Mouse (Mus musculus) CH12.LX (cell line): ENCODE measurements around the gene Tspyl4. TPM values are rescaled to one million over a fixed set of nuclear protein-coding genes. Genes with fewer than 3 reads are reported as not detected.
A peak's percentile ranks its signal among the peaks of the same experiment; 100 is the strongest.

ENCODE experiments used
- DNase-seq: peaks from one replicate; pipeline ENCODE4 v3.0.0-alpha.2; 2013; ENCODE audit errors: extremely low read depth
- H3K27ac ChIP-seq: 2 replicates; pipeline ENCODE4 v1.5.1; 2012; ENCODE audit warnings: low read depth, mild to moderate bottlenecking, control low read depth, moderate library complexity; ENCODE audit not compliant: insufficient read depth
- H3K27me3 ChIP-seq: replicated peaks from 2 replicates; pipeline ENCODE3; 2012; ENCODE audit warnings: inconsistent platforms
- H3K36me3 ChIP-seq, 2 experiments: replicated peaks in 1 of 2; 2 replicates each; pipeline versions ENCODE3 to v1.6.1; 2012; ENCODE audit warnings: inconsistent platforms in 1 of 2, low read length in 1 of 2, mild to moderate bottlenecking in 1 of 2, mixed read lengths in 1 of 2, moderate library complexity in 1 of 2; ENCODE audit not compliant: control insufficient read depth in 1 of 2, insufficient read depth in 1 of 2
- H3K4me1 ChIP-seq, 2 experiments: 2 replicates each; pipeline ENCODE4 v1.6.1; 2012; ENCODE audit warnings: inconsistent platforms in 1 of 2, moderate library complexity in 1 of 2; ENCODE audit not compliant: insufficient read depth in 2 of 2, control insufficient read depth in 1 of 2
- H3K4me2 ChIP-seq: 2 replicates; pipeline ENCODE4 v1.6.1; 2012; ENCODE audit warnings: low read depth, mild to moderate bottlenecking, control low read depth; ENCODE audit not compliant: poor library complexity, insufficient read depth, severe bottlenecking
- H3K4me3 ChIP-seq, 3 experiments: fragments of 150-350 bp in 1 of 3; sonication (generic) in 1 of 3; replicated peaks in 1 of 3; 2 replicates each; pipeline versions ENCODE3 to v1.5.1; 2011 to 2012; ENCODE audit warnings: low read depth in 2 of 3, low read length in 2 of 3, mild to moderate bottlenecking in 2 of 3, moderate library complexity in 2 of 3, control low read depth in 1 of 3, improper control_type of control experiment in 1 of 3, inconsistent platforms in 1 of 3, mixed read lengths in 1 of 3; ENCODE audit not compliant: poor library complexity in 1 of 3
- H3K79me2 ChIP-seq: replicated peaks from 2 replicates; pipeline ENCODE4 v1.6.1; 2012; ENCODE audit warnings: mild to moderate bottlenecking, moderate library complexity; ENCODE audit not compliant: control insufficient read depth, poor library complexity, insufficient read depth, severe bottlenecking; ENCODE audit errors: extremely low read depth
- H3K9ac ChIP-seq: 2 replicates; pipeline ENCODE4 v1.6.1; 2012; ENCODE audit warnings: low read depth, mild to moderate bottlenecking, control low read depth, moderate library complexity; ENCODE audit not compliant: insufficient read depth
- H3K9me3 ChIP-seq: replicated peaks from 2 replicates; pipeline ENCODE3; 2012; ENCODE audit warnings: low read length, inconsistent platforms, mixed read lengths
- BHLHE40 ChIP-seq: IDR thresholded peaks from 2 replicates; pipeline ENCODE4 v1.6.1; 2011; ENCODE audit warnings: mild to moderate bottlenecking, low read depth, low read length, improper control_type of control experiment
- CHD2 ChIP-seq: IDR thresholded peaks from 2 replicates; pipeline ENCODE4 v1.6.1; 2011; ENCODE audit warnings: low read length, improper control_type of control experiment
- CTCF ChIP-seq, 2 experiments: IDR thresholded peaks in 1 of 2; conservative IDR thresholded peaks in 1 of 2; 2 replicates each; pipeline ENCODE4 v1.5.1; 2011 to 2012; ENCODE audit warnings: low read depth in 2 of 2, low read length in 2 of 2, improper control_type of control experiment in 1 of 2, inconsistent platforms in 1 of 2, mild to moderate bottlenecking in 1 of 2, moderate library complexity in 1 of 2
- EP300 ChIP-seq: IDR thresholded peaks from 2 replicates; pipeline ENCODE4 v1.6.1; 2011; ENCODE audit warnings: low read length, improper control_type of control experiment
- JUND ChIP-seq: conservative IDR thresholded peaks from 2 replicates; pipeline ENCODE4 v1.6.1; 2011; ENCODE audit warnings: low read depth, low read length, improper control_type of control experiment
- KAT2A ChIP-seq: IDR thresholded peaks from 2 replicates; pipeline ENCODE4 v1.6.1; 2012; ENCODE audit warnings: low read length, improper control_type of control experiment, inconsistent platforms; ENCODE audit not compliant: insufficient replicate concordance
- MAFK ChIP-seq: IDR thresholded peaks from 2 replicates; pipeline ENCODE4 v1.6.1; 2011; ENCODE audit warnings: low read length, improper control_type of control experiment; ENCODE audit not compliant: insufficient replicate concordance
- MAZ ChIP-seq: IDR thresholded peaks from 2 replicates; pipeline ENCODE4 v1.6.1; 2012; ENCODE audit warnings: low read depth, mild to moderate bottlenecking, inconsistent platforms, low read length, improper control_type of control experiment, moderate library complexity
- MXI1 ChIP-seq: IDR thresholded peaks from 2 replicates; pipeline ENCODE4 v1.6.1; 2011; ENCODE audit warnings: mild to moderate bottlenecking, low read depth, low read length, improper control_type of control experiment
- NRF1 ChIP-seq: IDR thresholded peaks from 2 replicates; pipeline ENCODE4 v1.6.1; 2014; ENCODE audit warnings: low read depth, mild to moderate bottlenecking, inconsistent platforms, low read length, improper control_type of control experiment, moderate library complexity
- PAX5 ChIP-seq: IDR thresholded peaks from 2 replicates; pipeline ENCODE4 v1.6.1; 2012; ENCODE audit warnings: low read length, inconsistent platforms, mixed read lengths
- POLR2AphosphoS2 ChIP-seq: IDR thresholded peaks from 2 replicates; pipeline ENCODE4 v1.6.1; 2011; ENCODE audit warnings: low read depth, low read length, improper control_type of control experiment
- RCOR1 ChIP-seq: conservative IDR thresholded peaks from 2 replicates; pipeline ENCODE4 v1.6.1; 2012; ENCODE audit warnings: low read depth, mild to moderate bottlenecking, inconsistent platforms, low read length, improper control_type of control experiment
- TBP ChIP-seq: conservative IDR thresholded peaks from 2 replicates; pipeline ENCODE4 v1.6.1; 2011; ENCODE audit warnings: low read depth, low read length, improper control_type of control experiment
- TCF12 ChIP-seq: IDR thresholded peaks from 2 replicates; pipeline ENCODE4 v1.6.1; 2014; ENCODE audit warnings: low read depth, mild to moderate bottlenecking, inconsistent platforms, low read length, improper control_type of control experiment
- USF1 ChIP-seq: IDR thresholded peaks from 2 replicates; pipeline ENCODE4 v1.6.1; 2014; ENCODE audit warnings: low read depth, mild to moderate bottlenecking, inconsistent platforms, low read length, improper control_type of control experiment
- ZMIZ1 ChIP-seq: IDR thresholded peaks from 2 replicates; pipeline ENCODE4 v1.6.1; 2012; ENCODE audit warnings: low read depth, mild to moderate bottlenecking, inconsistent platforms, low read length, improper control_type of control experiment
- dilution Hi-C: fragments of 300-500 bp; cut with MboI; formaldehyde crosslinking; loops from 2 replicates; pipeline ENCODE4 v1.14.3; 2020; ENCODE audit warnings: low sequenced_read_pairs; ENCODE audit not compliant: extremely low pct_unique_long_range_greater_than_20kb, extremely low pct_ligation_motif_present
- in situ Hi-C: fragments of 300-500 bp; cut with MboI; formaldehyde crosslinking; loops from 3 replicates; pipeline ENCODE4 v1.14.3; 2019; ENCODE audit warnings: low sequenced_read_pairs, low pct_ligation_motif_present, low pct_unique_long_range_greater_than_20kb, mixed read lengths
- polyA plus RNA-seq: library from polyadenylated mRNA; unstranded; fragments of >175 nt; gene quantifications from 2 replicates; pipeline ENCODE4 v1.2.1, GENCODE M21; 2012; ENCODE audit warnings: low read depth; ENCODE audit not compliant: insufficient read length
- total RNA-seq, 2 experiments: library from RNA; depleted of rRNA; stranded (reverse); fragments of 300-350 nt in 1 of 2; fragments of >200 nt in 1 of 2; gene quantifications; 2 replicates each; pipeline ENCODE4 v1.2.3; 2012 to 2014

Tspyl4 gene
- total and polyA plus RNA-seq, 3 experiments = 3.7 to 17.9 (median 9.8) TPM

DNA sequence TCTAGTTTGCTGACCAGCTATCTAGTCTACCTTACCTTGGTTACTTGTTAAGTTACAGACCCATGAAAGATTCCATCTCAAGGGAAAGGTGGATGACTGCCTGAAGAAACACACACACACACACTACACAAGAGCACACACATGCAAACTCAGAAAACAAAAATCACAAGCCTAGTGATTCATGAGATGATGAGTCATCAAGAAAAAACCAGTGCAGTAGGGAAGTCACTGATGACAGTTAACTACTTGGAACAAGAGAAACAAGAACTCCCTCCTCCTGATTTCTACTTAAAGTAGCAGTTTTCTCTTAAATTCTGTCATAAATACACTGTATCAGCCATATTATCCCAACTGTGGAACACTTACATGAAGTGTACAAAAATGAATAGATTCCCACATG, 9.8 kb downstream of the Tspyl4 start:
- Histone ChIP-seq H3K79me2 (no peaks in the 10 kb centered on the region), H3K4me2 (no peak overlapping the region), H3K9me3 (no peaks in the 10 kb centered on the region), H3K4me3 (no peak overlapping the region), H3K9ac (no peak overlapping the region), H3K36me3 (peaks cover 6 to 25% of the 10 kb centered on the region in 2 experiments), H3K27ac (no peak overlapping the region)
- in situ Hi-C loops = no loop called here
- DNase-seq = no peak
- 0 out of 2 replicates have a peak, but pooled peaks have one; percentile 33 for TF ChIP-seq MAFK
- TF ChIP-seq ZMIZ1 = no peak
- no peak for TF ChIP-seq NRF1
- no peak for TF ChIP-seq MAZ
- no peak for TF ChIP-seq EP300
- no peak for TF ChIP-seq MXI1
- no peak for TF ChIP-seq KAT2A
- TF ChIP-seq, all 38 proteins: peak for 1
- dilution Hi-C loops = no loop called here
- Histone ChIP-seq H3K27me3 (no peaks in the 10 kb centered on the region), H3K4me1 (peaks cover 0 to 12% of the 10 kb centered on the region in 2 experiments; a peak in 2 of 4 replicates)

DNA sequence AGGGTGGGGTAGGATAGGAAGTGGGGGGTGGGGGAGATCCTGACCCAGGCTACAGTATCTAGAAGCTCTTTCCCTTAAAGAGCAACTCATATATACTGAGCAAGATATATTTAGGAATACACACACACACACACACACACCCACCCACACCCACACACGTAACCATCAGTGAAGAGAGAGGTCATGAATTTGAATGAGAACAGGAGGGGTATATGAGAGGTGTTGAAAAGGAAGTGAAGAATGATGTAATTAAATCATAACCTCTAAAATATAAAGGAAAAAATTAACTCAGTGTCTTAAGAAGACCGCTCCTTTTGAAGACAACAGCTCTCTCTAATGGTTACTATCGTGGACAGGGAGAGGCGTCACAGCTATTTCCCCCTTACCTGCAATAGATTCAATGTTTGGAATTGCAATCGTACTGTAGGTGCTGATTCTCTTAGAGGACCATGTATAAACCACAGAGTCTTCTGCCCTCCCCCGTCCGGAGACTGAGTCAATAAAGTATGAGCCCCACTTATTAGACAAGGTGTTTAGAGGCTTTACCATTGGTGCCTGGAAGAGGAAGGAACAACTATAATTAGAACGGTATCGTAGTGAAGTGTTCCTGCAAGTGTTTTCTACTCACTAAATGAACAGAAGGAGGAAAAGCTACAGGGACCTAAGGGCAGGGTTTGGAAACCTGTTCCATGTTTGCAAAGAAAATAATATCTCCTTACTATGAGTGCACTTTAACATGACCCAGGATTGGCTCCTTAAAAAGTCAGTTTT, 12.9 kb downstream of the Tspyl4 start:
- Histone ChIP-seq H3K9ac (no peak overlapping the region), H3K4me1 (peaks cover 0 to 12% of the 10 kb centered on the region in 2 experiments; a peak in 2 of 4 replicates), H3K27me3 (no peaks in the 10 kb centered on the region), H3K9me3 (no peaks in the 10 kb centered on the region), H3K36me3 (peaks cover 3 to 29% of the 10 kb centered on the region in 2 experiments), H3K4me3 (no peak overlapping the region), H3K79me2 (no peaks in the 10 kb centered on the region), H3K27ac (no peak overlapping the region), H3K4me2 (no peak overlapping the region)
- TF ChIP-seq JUND (no peak), USF1 (no peak), TBP (no peak), BHLHE40 (no peak), CHD2 (no peak), EP300 (no peak)
- no peak for DNase-seq
- dilution Hi-C loops = no loop called here
- in situ Hi-C loops = no loop called here

GRCm38 (mm10) chr10:34312536-34312935, 15.3 kb downstream of the Tspyl4 start:
- in situ Hi-C loops (no loop called here), dilution Hi-C loops (no loop called here)
- no peak for DNase-seq
- Histone ChIP-seq H3K27me3 (no peaks in the 10 kb centered on the region), H3K4me2 (no peak overlapping the region), H3K9ac (no peak overlapping the region), H3K4me3 (no peak overlapping the region), H3K9me3 (no peaks in the 10 kb centered on the region), H3K27ac (no peak overlapping the region), H3K4me1 (peaks cover 0 to 14% of the 10 kb centered on the region in 2 experiments; a peak in 2 of 4 replicates), H3K36me3 (peaks cover 3 to 41% of the 10 kb centered on the region in 2 experiments), H3K79me2 (no peaks in the 10 kb centered on the region)
- TF ChIP-seq TCF12 (no peak), RCOR1 (no peak), PAX5 (no peak), CTCF (conservative IDR thresholded peaks at IDR 0.05 in 1 of 2, IDR thresholded peaks at IDR 0.05 in 1 of 2; ENCODE audit: low read depth in 2 of 2, low read length in 2 of 2) (peak in 1 of 2 experiments; percentile 12; a peak in 1 of 4 replicates), POLR2AphosphoS2 (no peak)
